Mouse (Mus musculus) gastrocnemius, postnatal 10 days (tissue): ENCODE data around the gene Itga10. TPM values are rescaled to one million over a fixed set of nuclear protein-coding genes. Genes with fewer than 3 reads are reported as not detected.
"Not testable (repeated sequence)": the region's sequence is repeated elsewhere in the genome, so short reads cannot be mapped to it uniquely, and the experiment has no call there.

Experiments used
- DNase-seq: peaks from one replicate; pipeline ENCODE4 v3.0.0; 2021; ENCODE audit warnings: mixed read lengths
- long read RNA-seq, 2 experiments: library from polyadenylated mRNA; stranded (forward); transcript quantifications; one replicate each; pipeline ENCODE4 v2.0.0; 2021
- total RNA-seq, 2 experiments: library from RNA; stranded (reverse); gene quantifications; 2 replicates each; pipeline ENCODE4 v1.2.3; 2021

Gene Itga10
- 1 to 10 TPM; 3.4 to 5.4 TPM for total RNA-seq
- long read RNA-seq, experiment 1 = 0 reads
- long read RNA-seq, experiment 2, partial matches to known transcripts = 0 of 1 reads
- long read RNA-seq, experiment 2, other reads (novel, unspliced or antisense) = 1 of 1 reads

GRCm38 (mm10) chr3:96645018-96645649 is at the start of gene Itga10:
Gene Itga10 (plus strand): TSS chr3:96645584.
- DNase-seq = peak; percentile 59

DNA sequence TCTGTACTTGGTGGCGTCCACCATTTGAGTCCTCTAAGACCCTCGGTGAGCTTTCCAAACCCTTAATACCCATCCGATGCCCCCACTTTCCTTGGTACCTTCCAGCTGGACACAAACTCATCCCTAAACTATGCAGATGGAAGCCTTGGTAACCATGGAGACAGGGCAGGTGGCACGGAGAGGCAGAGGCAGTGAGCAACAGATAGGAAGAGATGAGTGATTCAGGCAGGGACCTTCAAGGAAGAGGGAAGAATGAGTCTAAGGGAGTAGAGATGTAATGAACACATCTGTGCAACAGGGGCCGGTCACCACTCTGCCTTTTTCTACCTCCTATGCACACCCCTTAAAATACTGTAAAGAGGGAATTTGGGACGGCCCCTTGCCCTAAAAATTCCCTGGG is 49.7 kb upstream of the Itga10 start:
- DNase-seq = no peak

GRCm38 (mm10) chr3:96596228-96596707 is 49.1 kb upstream of the Itga10 start, which contains the start of gene Ankrd34a:
Gene Ankrd34a (plus strand): TSS chr3:96596636.
- no peak for DNase-seq

- DNase-seq = no peak
Measured at GRCm38 (mm10) chr3:96596855-96597254, 48.5 kb upstream of the Itga10 start.

DNA sequence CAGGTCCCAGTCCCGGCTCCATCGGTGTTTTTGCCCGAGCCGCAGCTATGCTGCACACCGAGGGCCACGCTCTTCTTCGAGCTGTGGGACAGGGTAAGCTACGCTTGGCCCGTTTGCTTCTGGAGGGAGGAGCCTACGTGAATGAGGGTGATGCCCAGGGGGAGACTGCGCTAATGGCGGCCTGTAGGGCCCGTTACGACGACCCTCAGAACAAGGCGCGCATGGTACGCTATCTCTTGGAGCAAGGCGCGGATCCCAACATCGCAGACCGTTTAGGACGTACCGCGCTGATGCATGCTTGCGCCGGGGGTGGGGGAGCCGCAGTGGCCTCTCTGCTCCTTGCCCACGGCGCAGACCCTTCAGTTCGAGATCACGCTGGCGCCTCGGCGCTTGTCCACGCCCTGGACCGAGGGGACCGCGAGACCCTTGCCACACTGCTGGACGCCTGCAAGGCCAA is 47.9 kb upstream of the Itga10 start:
- no peak for DNase-seq

GRCm38 (mm10) chr3:96598156-96599068 is 47.0 kb upstream of the Itga10 start:
- peak; percentile 70 for DNase-seq

GRCm38 (mm10) chr3:96599069-96599393 is 46.4 kb upstream of the Itga10 start:
- DNase-seq = no peak

- DNase-seq = no peak
Measured at GRCm38 (mm10) chr3:96599411-96599810, 46.0 kb upstream of the Itga10 start.

DNA sequence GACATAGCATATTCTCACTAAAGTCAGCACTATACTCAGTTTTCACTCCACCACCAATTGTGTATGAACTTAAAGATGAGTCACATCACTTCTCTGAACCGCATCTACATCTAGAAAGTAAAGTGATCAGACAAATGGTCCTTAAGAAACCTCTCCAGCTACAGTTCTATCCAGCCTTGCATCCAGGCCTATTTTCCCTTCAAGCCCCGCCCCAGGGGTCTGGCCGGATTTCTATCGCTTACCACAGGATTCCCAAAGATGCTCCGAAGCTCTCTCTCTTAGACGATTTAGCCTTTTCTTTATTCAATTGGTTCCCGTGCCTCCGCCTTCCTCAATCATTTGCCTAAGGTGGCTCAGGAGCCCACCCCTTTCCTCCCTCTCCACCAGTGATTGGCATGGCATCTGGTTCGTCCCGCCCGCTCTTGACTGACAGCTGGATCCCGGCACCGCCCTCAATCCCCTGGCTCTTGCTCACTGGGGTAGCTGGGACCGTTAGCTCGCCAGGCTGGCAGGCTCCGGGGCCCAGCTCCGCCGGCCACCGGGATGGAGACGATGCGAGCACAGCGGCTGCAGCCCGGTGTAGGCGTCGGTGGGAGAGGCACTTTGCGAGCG is 44.6 kb upstream of the Itga10 start, which contains the start of gene Lix1l:
TSS of gene Lix1l (plus strand) at position 511 of the 612 bp plus-strand sequence.
- peak; percentile 87 for DNase-seq

GRCm38 (mm10) chr3:96601251-96601787 is 44.1 kb upstream of the Itga10 start:
- DNase-seq = peak; percentile 76

DNA sequence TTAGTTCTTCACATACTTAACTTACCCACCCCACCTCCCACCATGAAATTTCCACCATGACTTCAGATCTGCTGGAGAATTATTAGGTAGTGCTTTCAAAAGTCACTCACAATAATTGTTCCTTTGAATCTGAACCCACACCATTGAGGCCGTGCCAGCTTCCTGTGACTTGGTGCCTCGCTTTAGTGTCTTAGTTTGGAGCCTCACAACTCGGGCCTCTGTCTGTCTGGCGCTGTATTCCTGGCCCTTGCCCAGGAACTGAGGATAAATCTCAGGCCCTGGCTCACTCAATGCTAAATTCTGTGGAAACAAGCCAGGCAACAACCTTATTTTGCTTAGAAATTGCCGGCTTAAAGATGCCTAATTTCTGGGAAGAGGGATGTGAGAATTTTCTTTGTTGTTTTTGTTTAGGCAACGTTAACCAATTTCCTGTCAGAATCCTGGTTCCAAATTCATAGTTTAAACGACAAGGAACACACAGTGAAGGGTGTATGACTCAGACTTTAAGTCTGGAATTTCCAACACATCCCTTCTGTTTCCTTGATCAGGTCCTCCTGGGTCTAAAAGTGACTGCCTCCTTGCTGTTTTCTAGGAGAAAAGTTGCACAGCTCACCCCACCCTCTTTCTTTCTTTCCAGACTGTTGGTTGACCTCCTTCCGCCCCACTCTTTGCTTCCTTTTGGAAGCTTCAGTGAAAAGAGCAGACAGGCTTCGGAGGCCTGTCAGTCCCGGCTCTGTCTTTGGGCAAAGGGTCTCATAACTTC is 43.3 kb upstream of the Itga10 start:
- DNase-seq = no peak

DNA sequence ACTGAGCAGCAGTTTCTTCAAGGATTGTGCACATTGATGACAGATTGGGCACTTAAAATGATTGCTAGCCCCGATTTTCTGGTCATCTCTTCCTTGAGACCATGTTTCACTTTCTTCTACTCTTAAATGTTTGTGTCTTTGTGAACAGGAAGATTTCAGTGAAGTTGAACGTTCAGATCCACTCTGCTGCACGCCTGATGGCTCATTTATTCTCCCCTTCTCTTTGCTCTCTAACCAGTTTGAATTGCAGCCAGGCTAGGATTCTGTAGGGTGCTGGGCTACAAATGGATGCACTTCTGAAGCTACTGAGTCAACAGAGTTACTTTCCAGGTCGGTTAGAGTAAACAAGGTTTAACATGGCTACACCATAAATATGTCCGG is 42.7 kb upstream of the Itga10 start:
- no peak for DNase-seq

GRCm38 (mm10) chr3:96603311-96603710 is 42.1 kb upstream of the Itga10 start:
- no peak for DNase-seq

GRCm38 (mm10) chr3:96606007-96606406 is 39.4 kb upstream of the Itga10 start:
- DNase-seq = not testable (repeated sequence)

- no peak for DNase-seq
Measured at GRCm38 (mm10) chr3:96606618-96607017, 38.8 kb upstream of the Itga10 start.

- no peak for DNase-seq
Measured at GRCm38 (mm10) chr3:96617941-96618340, 27.4 kb upstream of the Itga10 start.

- no peak for DNase-seq
Measured at GRCm38 (mm10) chr3:96623201-96623600, 22.2 kb upstream of the Itga10 start.

- peak; percentile 94 for DNase-seq
Measured at GRCm38 (mm10) chr3:96629729-96630600, 15.4 kb upstream of the Itga10 start, which contains the start of gene Rbm8a. Gene Rbm8a (plus strand): TSS chr3:96629933.

- DNase-seq = no peak
Measured at GRCm38 (mm10) chr3:96632058-96632457, 13.3 kb upstream of the Itga10 start.

DNA sequence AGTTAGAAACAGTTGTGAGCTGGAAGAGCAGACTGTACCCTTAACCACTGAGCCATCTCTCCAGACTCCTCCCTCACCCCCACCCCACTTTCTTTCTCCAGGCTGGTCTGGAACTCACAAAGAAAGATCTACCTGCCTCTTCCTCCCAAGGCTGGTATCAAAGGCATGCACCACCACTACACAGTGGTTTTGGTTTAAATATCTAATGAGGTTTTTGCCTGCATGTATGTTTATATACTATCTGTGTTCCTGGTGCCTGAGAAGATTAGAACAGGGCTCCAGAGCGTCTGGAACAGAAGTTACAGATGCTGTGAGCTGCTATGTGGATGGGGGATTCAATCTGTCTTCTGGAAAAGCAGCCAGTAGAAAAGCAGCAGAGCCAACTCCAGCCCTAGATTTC is 11.4 kb upstream of the Itga10 start:
- no peak for DNase-seq
